Mouse (Mus musculus) frontal cortex, postnatal 14 days (tissue): ENCODE measurements around the gene Olfr533.
"Not testable (repeated sequence)": the region's sequence is repeated elsewhere in the genome, so short reads cannot be mapped to it uniquely, and the experiment has no call there.

Experiments
- DNase-seq, 2 experiments: peaks; one replicate each; pipeline ENCODE4 v3.0.0; 2022; ENCODE audit warnings: low spot score in 2 of 2

Olfr533 gene

DNA sequence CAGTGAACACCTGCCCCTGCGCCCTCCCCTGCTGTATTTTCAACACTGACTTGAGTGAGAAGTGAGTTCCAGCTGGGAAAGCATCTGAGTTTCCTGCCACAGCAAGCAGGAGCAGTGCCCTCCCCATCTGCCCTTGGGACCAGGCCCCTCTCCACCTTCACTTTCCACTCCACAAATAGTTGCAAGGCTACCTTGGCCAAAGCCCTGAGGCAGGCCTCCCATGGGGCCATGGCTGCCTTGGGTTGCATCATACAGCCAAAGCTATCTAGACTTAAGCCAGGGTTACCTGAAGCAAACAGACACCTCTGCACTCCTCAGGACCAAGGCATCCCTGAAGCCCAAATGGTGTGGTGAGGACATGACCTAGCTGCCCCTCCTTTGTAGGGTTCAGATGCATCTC is at the start of gene Olfr533:
Gene Olfr533, plus strand, starts transcription at position 301 of the 400 bp plus-strand sequence.
- DNase-seq: not testable (repeated sequence)

GRCm38 (mm10) chr7:140421539-140421938 is 41.6 kb upstream of the Olfr533 start, which contains the start of gene Olfr532:
Olfr532 (minus strand) TSS chr7:140421639.
- no peak for DNase-seq

- no peak for DNase-seq
Observed at GRCm38 (mm10) chr7:140443141-140443540, 20.0 kb upstream of the Olfr533 start.

- DNase-seq: no peak
Observed at GRCm38 (mm10) chr7:140477886-140478285, 14.7 kb downstream of the Olfr533 start.

- DNase-seq: peak in 1 of 2 experiments; percentile 10
Observed at GRCm38 (mm10) chr7:140478733-140479132, 15.6 kb downstream of the Olfr533 start.

GRCm38 (mm10) chr7:140483916-140484315 is 20.7 kb downstream of the Olfr533 start, which contains the start of gene Olfr535:
Olfr535 (plus strand) TSS chr7:140484216.
- no peak for DNase-seq

- no peak for DNase-seq
Observed at GRCm38 (mm10) chr7:140488981-140489380, 25.8 kb downstream of the Olfr533 start.

DNA sequence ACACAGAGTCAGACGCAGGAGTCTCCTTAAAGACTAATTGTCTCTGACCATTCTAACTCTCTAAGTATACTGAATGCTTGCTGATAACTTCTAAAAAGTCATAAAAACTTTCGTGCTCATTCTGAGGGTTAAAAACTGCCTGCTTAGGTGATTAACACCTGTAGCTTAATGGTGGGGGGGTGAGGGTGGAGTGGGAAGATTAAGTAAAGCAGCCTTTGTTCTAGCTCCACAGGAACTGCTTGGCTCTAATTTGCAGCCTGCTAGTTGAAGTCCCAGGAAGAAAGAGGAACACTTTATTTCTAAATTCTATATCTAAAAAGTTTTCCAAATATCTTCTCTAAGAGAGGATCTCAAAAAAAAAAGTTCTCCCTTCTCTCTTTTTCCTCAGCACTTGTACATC is 31.1 kb downstream of the Olfr533 start:
- no peak for DNase-seq

- no peak for DNase-seq
Observed at GRCm38 (mm10) chr7:140494702-140495101, 31.5 kb downstream of the Olfr533 start.

- DNase-seq: peak in 1 of 2 experiments; percentile 3
Observed at GRCm38 (mm10) chr7:140507346-140508021, 44.3 kb downstream of the Olfr533 start, which contains the start of gene Olfr536. Olfr536 (minus strand) TSS chr7:140507396.
